8 mouse cellular contexts compared by ENCODE assay signal in genomic region chr9:108451519-108452160, GRCm38 (mm10). TPM values are rescaled to one million over a fixed set of nuclear protein-coding genes. Genes with fewer than 3 reads are reported as not detected.
DNase-seq lines count a peak whose midpoint lies in the region; ATAC-seq and TF ChIP-seq lines count a peak whose summit lies in the region.

No protein-coding gene starts in this region.

- DNase-seq in embryo, embryonic 10.5 days (ENCODE audit: low spot score) = peak; percentile 30
- no peak for DNase-seq in embryo, embryonic 11 days
- no peak for DNase-seq in liver, embryonic 14.5 days (ENCODE audit: low read depth in 3 of 3, low spot score in 3 of 3)
- DNase-seq in left cerebral cortex, adult 9 months (ENCODE audit: low spot score in 2 of 2) = no peak
- no peak for DNase-seq in adrenal gland, postnatal 10 days
- DNase-seq in urinary bladder, adult 2 months (ENCODE audit: low spot score) = no peak

- no peaks in the 10 kb centered on the region for H3K9me3 ChIP-seq in E14TG2a.4 (ENCODE audit: low read length)
- no peaks in the 10 kb centered on the region for H3K9me3 ChIP-seq in forebrain, embryonic 13.5 days (replicated peaks)
- no peaks in the 10 kb centered on the region for H3K9me3 ChIP-seq in liver, embryonic 14.5 days (ENCODE audit: control insufficient read depth, low read length)

- H3K9ac ChIP-seq in forebrain, embryonic 13.5 days = peak overlapping the region; percentile 81
- H3K9ac ChIP-seq in liver, embryonic 14.5 days (replicated peaks) = peak overlapping the region; percentile 69

- peak overlapping the region; percentile 96 for H3K27ac ChIP-seq in forebrain, embryonic 13.5 days
- peak overlapping the region; percentile 12 for H3K27ac ChIP-seq in liver, embryonic 14.5 days

- H3K36me3 ChIP-seq in E14TG2a.4 (ENCODE audit: insufficient read depth, low read length) = no peaks in the 10 kb centered on the region
- peaks cover 20% of the 10 kb centered on the region for H3K36me3 ChIP-seq in forebrain, embryonic 13.5 days (ENCODE audit: poor library complexity, severe bottlenecking)
- H3K36me3 ChIP-seq in liver, embryonic 14.5 days (replicated peaks; ENCODE audit: control insufficient read depth, insufficient read depth, low read depth) = no peaks in the 10 kb centered on the region

- no peak for ATAC-seq in forebrain, embryonic 13.5 days
- ATAC-seq in liver, embryonic 14.5 days (ENCODE audit: insufficient read depth) = 0 out of 2 replicates have a peak, but pooled peaks have one; percentile 21

- peak overlapping the region; percentile 83 for H3K4me3 ChIP-seq in E14TG2a.4 (replicated peaks; ENCODE audit: low read length)
- H3K4me3 ChIP-seq in forebrain, embryonic 13.5 days = peak overlapping the region; percentile 62
- peak overlapping the region; percentile 66 to 71 for H3K4me3 ChIP-seq in liver, embryonic 14.5 days (ENCODE audit: insufficient read depth in 1 of 2, low read depth in 2 of 2, low read length in 2 of 2)

- peak overlapping the region; percentile 85 for H3K4me2 ChIP-seq in forebrain, embryonic 13.5 days
- peak overlapping the region; percentile 98 for H3K4me2 ChIP-seq in liver, embryonic 14.5 days (ENCODE audit: low read depth)

- H3K27me3 ChIP-seq in E14TG2a.4 (ENCODE audit: insufficient read depth, low read length) = peaks cover 20% of the 10 kb centered on the region
- no peaks in the 10 kb centered on the region for H3K27me3 ChIP-seq in forebrain, embryonic 13.5 days
- H3K27me3 ChIP-seq in liver, embryonic 14.5 days (ENCODE audit: control insufficient read depth, insufficient read depth, low read length) = no peaks in the 10 kb centered on the region

- 47% methylated on average over 6 of the region's 6 CpGs for WGBS in forebrain, embryonic 13.5 days
- 46% methylated on average over 6 of the region's 6 CpGs for WGBS in liver, embryonic 14.5 days (ENCODE audit: insufficient replicate concordance)

- no peak for TF ChIP-seq EP300 in liver, embryonic 14.5 days (IDR thresholded peaks at IDR 0.05; ENCODE audit: low read depth)

- H3K4me1 ChIP-seq in E14TG2a.4 (replicated peaks; ENCODE audit: low read depth, low read length) = peaks cover 69% of the 10 kb centered on the region
- H3K4me1 ChIP-seq in forebrain, embryonic 13.5 days = peaks cover 52% of the 10 kb centered on the region
- H3K4me1 ChIP-seq in liver, embryonic 14.5 days (replicated peaks; ENCODE audit: control insufficient read depth in 2 of 2, insufficient read depth in 2 of 2, low read length in 1 of 2) = peaks cover 27 to 39% of the 10 kb centered on the region in 2 experiments

- TF ChIP-seq CTCF in E14TG2a.4 (conservative IDR thresholded peaks at IDR 0.05; ENCODE audit: low read length) = no peak
- TF ChIP-seq CTCF in liver, embryonic 14.5 days (IDR thresholded peaks at IDR 0.05; ENCODE audit: low read depth) = no peak

RNA-seq across cellular contexts. Expression of gene Ccdc71, which starts 8.7 kb away (rescaled TPM):
- 50.1 and 53.8 TPM in 2 replicates for polyA plus RNA-seq in forebrain, embryonic 13.5 days (2015; fragmentation: Nextera tagmentation; extraction: Ambion mirVana)
- polyA plus RNA-seq in liver, embryonic 14.5 days (2012; rRNA removed) = 8.6 and 9.7 TPM in 2 replicates
- 14.5 and 15.6 TPM in 2 replicates for polyA plus RNA-seq in liver, embryonic 14.5 days (2014; fragmentation: Nextera tagmentation; extraction: Ambion mirVana)
- 10 to 100 TPM; 39.3 to 43.6 TPM for total RNA-seq in adrenal gland, postnatal 10 days (2021)
- polyA plus RNA-seq in urinary bladder, adult 2 months (2012; rRNA removed) = 24.5 and 25.9 TPM in 2 replicates

RNA-seq across cellular contexts. Expression of gene Klhdc8b, which starts 9.7 kb away (rescaled TPM):
- 54.1 and 63.9 TPM in 2 replicates for polyA plus RNA-seq in forebrain, embryonic 13.5 days (2015; fragmentation: Nextera tagmentation; extraction: Ambion mirVana)
- 13.1 and 16.5 TPM in 2 replicates for polyA plus RNA-seq in liver, embryonic 14.5 days (2012; rRNA removed)
- polyA plus RNA-seq in liver, embryonic 14.5 days (2014; fragmentation: Nextera tagmentation; extraction: Ambion mirVana) = 6.9 and 9.5 TPM in 2 replicates
- total RNA-seq in adrenal gland, postnatal 10 days (2021) = 10 to 100 TPM; 25.6 to 34.8 TPM
- polyA plus RNA-seq in urinary bladder, adult 2 months (2012; rRNA removed) = 83.4 and 103 TPM in 2 replicates

RNA-seq across cellular contexts. Expression of gene BC048562, which starts 15.4 kb away (rescaled TPM):
- polyA plus RNA-seq in forebrain, embryonic 13.5 days (2015; fragmentation: Nextera tagmentation; extraction: Ambion mirVana) = not detected in 2 replicates
- polyA plus RNA-seq in liver, embryonic 14.5 days (2012; rRNA removed) = not detected in 2 replicates
- polyA plus RNA-seq in liver, embryonic 14.5 days (2014; fragmentation: Nextera tagmentation; extraction: Ambion mirVana) = not detected in 2 replicates
- not detected for total RNA-seq in adrenal gland, postnatal 10 days (2021)
- not detected in 2 replicates for polyA plus RNA-seq in urinary bladder, adult 2 months (2012; rRNA removed)

RNA-seq across cellular contexts. Expression of gene Ccdc36, which starts 23.4 kb away (rescaled TPM):
- polyA plus RNA-seq in forebrain, embryonic 13.5 days (2015; fragmentation: Nextera tagmentation; extraction: Ambion mirVana) = 1.1 and 1.2 TPM in 2 replicates
- polyA plus RNA-seq in liver, embryonic 14.5 days (2012; rRNA removed) = 0.12 and 0.20 TPM in 2 replicates
- 0.24 and 0.27 TPM in 2 replicates for polyA plus RNA-seq in liver, embryonic 14.5 days (2014; fragmentation: Nextera tagmentation; extraction: Ambion mirVana)
- not detected for total RNA-seq in adrenal gland, postnatal 10 days (2021)
- 0.06 TPM in 2 replicates for polyA plus RNA-seq in urinary bladder, adult 2 months (2012; rRNA removed)

RNA-seq across cellular contexts. Expression of gene Lamb2, which starts 27.9 kb away (rescaled TPM):
- polyA plus RNA-seq in forebrain, embryonic 13.5 days (2015; fragmentation: Nextera tagmentation; extraction: Ambion mirVana) = 18.7 and 22.9 TPM in 2 replicates
- polyA plus RNA-seq in liver, embryonic 14.5 days (2012; rRNA removed) = 8.3 and 9.1 TPM in 2 replicates
- polyA plus RNA-seq in liver, embryonic 14.5 days (2014; fragmentation: Nextera tagmentation; extraction: Ambion mirVana) = 4.3 and 5.8 TPM in 2 replicates
- 100 to 1,000 TPM; 108 to 131 TPM for total RNA-seq in adrenal gland, postnatal 10 days (2021)
- polyA plus RNA-seq in urinary bladder, adult 2 months (2012; rRNA removed) = 147 and 181 TPM in 2 replicates
